Comparison of ENCODE assay signal across 14 mouse cellular contexts in the genomic region with DNA sequence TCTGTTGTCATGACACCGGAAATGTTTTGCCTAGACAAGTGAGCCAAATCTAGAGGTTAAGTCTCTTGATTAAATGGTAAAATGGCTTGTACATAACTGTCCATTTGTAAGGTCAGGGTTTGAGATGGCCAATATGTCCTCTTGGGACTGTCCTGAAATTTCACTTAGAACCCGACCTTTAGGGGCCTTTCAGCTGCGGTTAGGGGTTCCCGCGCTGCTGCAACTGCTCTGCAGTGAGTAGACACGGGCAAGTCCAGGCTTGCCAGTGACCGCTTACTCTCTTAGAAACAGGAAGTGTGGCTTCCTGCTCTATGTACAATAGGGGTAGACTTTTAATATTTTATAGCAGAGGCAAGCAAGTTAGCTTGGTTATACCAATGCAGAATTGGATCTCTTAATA. TPM values are rescaled to one million over a fixed set of nuclear protein-coding genes. Genes with fewer than 3 reads are reported as not detected.
DNase-seq lines count a peak whose midpoint lies in the region; ATAC-seq and TF ChIP-seq lines count a peak whose summit lies in the region.
"Had no signal": no experiment of that assay in that cellular context is flagged by ENCODE, and none has a peak within 500 bp of the region (broad histone marks: within the 10 kb centered on the region; RNA-seq: fewer than 3 reads in every experiment).

No protein-coding gene starts in this region.

- no peaks in the 10 kb centered on the region for H3K9me3 ChIP-seq in kidney, embryonic 15.5 days (replicated peaks)
- no peaks in the 10 kb centered on the region for H3K9me3 ChIP-seq in liver, postnatal 0 days (ENCODE audit: low read length)
- no peaks in the 10 kb centered on the region for H3K9me3 ChIP-seq in heart, embryonic 10.5 days
- H3K9me3 ChIP-seq: hindbrain, embryonic 15.5 days; limb, embryonic 12.5 days had no signal

- no peak for TF ChIP-seq CTCF in liver, postnatal 0 days (IDR thresholded peaks at IDR 0.05; ENCODE audit: low read depth)

- H3K36me3 ChIP-seq in kidney, embryonic 15.5 days: peaks cover 68% of the 10 kb centered on the region
- peaks cover 32% of the 10 kb centered on the region for H3K36me3 ChIP-seq in liver, postnatal 0 days (replicated peaks; ENCODE audit: insufficient read depth, low read length)
- H3K36me3 ChIP-seq in heart, embryonic 10.5 days: peaks cover 29% of the 10 kb centered on the region

- ATAC-seq in kidney, embryonic 15.5 days (replicated peaks; ENCODE audit: low FRiP score): no peak
- ATAC-seq in activated CD4-positive, CD25-positive, alpha-beta regulatory T cell, adult 4 months: peak; percentile 56
- ATAC-seq in liver, postnatal 0 days: 0 out of 2 replicates have a peak, but pooled peaks have one; percentile 33

- no peak overlapping the region for H3K4me2 ChIP-seq in kidney, embryonic 15.5 days
- no peak overlapping the region; the same call in 1 of the 2 replicates for H3K4me2 ChIP-seq in liver, postnatal 0 days (ENCODE audit: low read depth, low read length)
- H3K4me2 ChIP-seq: hindbrain, embryonic 15.5 days; limb, embryonic 12.5 days had no signal

- no peaks in the 10 kb centered on the region for H3K27me3 ChIP-seq in kidney, embryonic 15.5 days
- no peaks in the 10 kb centered on the region for H3K27me3 ChIP-seq in liver, postnatal 0 days (ENCODE audit: insufficient read depth, low read length)
- no peaks in the 10 kb centered on the region for H3K27me3 ChIP-seq in heart, embryonic 10.5 days (ENCODE audit: insufficient read depth, poor library complexity, severe bottlenecking)
- H3K27me3 ChIP-seq: hindbrain, embryonic 15.5 days; limb, embryonic 12.5 days had no signal

- H3K9ac ChIP-seq in kidney, embryonic 15.5 days: no peak overlapping the region
- no peak overlapping the region for H3K9ac ChIP-seq in liver, postnatal 0 days (replicated peaks)
- H3K9ac ChIP-seq: hindbrain, embryonic 15.5 days; limb, embryonic 12.5 days had no signal

- peak overlapping the region; percentile 59 for H3K27ac ChIP-seq in kidney, embryonic 15.5 days
- peak overlapping the region; percentile 25; the same call in 1 of the 2 replicates for H3K27ac ChIP-seq in liver, postnatal 0 days (ENCODE audit: low read depth)
- no peak overlapping the region for H3K27ac ChIP-seq in heart, embryonic 10.5 days
- H3K27ac ChIP-seq: hindbrain, embryonic 15.5 days; limb, embryonic 12.5 days had no signal

- DNase-seq in kidney, postnatal 10 days: no peak
- DNase-seq in B cell, adult 2 months: peak; percentile 33 to 39
- no peak for DNase-seq in liver, postnatal 0 days
- no peak for DNase-seq in left cerebral cortex, postnatal 25 days (ENCODE audit: low spot score in 2 of 2)
- no peak for DNase-seq in cerebellum, adult 18-20 months
- no peak for DNase-seq in heart, embryonic 10.5 days (ENCODE audit: low spot score)
- DNase-seq: adrenal gland, postnatal 25 days; cerebellum, postnatal 25 days; gastrocnemius, postnatal 36 days; thymus, postnatal 14 days had no signal

- H3K4me1 ChIP-seq in kidney, embryonic 15.5 days: 0 out of 2 replicates have a peak, but pooled peaks cover 3% of the 10 kb centered on the region
- H3K4me1 ChIP-seq in liver, postnatal 0 days (ENCODE audit: insufficient read depth): peaks cover 6% of the 10 kb centered on the region; the same call in 1 of the 2 replicates
- H3K4me1 ChIP-seq in heart, embryonic 10.5 days: no peaks in the 10 kb centered on the region
- H3K4me1 ChIP-seq: hindbrain, embryonic 15.5 days; limb, embryonic 12.5 days had no signal

- intact Hi-C loops in left cerebral cortex, postnatal 25 days (cut with DNase I): no loop called here

- no peak for TF ChIP-seq EP300 in liver, postnatal 0 days (IDR thresholded peaks at IDR 0.05; ENCODE audit: low read depth)

- 64% methylated on average over 7 of the region's 7 CpGs for WGBS in kidney, embryonic 15.5 days
- WGBS in liver, postnatal 0 days (ENCODE audit: insufficient replicate concordance): 33% methylated on average over 7 of the region's 7 CpGs
- WGBS in heart, embryonic 10.5 days: 73% methylated on average over 7 of the region's 7 CpGs

- no peak overlapping the region for H3K4me3 ChIP-seq in kidney, embryonic 15.5 days (replicated peaks)
- H3K4me3 ChIP-seq in liver, postnatal 0 days (ENCODE audit: low read depth, low read length): no peak overlapping the region
- no peak overlapping the region for H3K4me3 ChIP-seq in heart, embryonic 10.5 days
- H3K4me3 ChIP-seq: hindbrain, embryonic 15.5 days; limb, embryonic 12.5 days had no signal

RNA-seq across cellular contexts. Expression of gene Rbl2, which starts 12.1 kb away (rescaled TPM):
- 17.9 and 18.5 TPM in 2 replicates for polyA plus RNA-seq in kidney, embryonic 15.5 days (2015; fragmentation: Nextera tagmentation; extraction: Ambion mirVana)
- 100 to 1,000 TPM; 103 to 143 TPM for polyA plus RNA-seq in activated CD4-positive, CD25-positive, alpha-beta regulatory T cell, adult 4 months (2017; shearing (Covaris generic))
- polyA plus RNA-seq in liver, postnatal 0 days (2015; fragmentation: Nextera tagmentation; extraction: Ambion mirVana): 3.9 and 4.3 TPM in 2 replicates
- 10 to 100 TPM; 35.7 to 37.1 TPM for total RNA-seq in left cerebral cortex, postnatal 25 days (2021)
- 8.3 and 13.7 TPM in 2 replicates for polyA plus RNA-seq in heart, embryonic 10.5 days (2016; fragmentation: Nextera tagmentation; extraction: Ambion mirVana)

Comparison
In these comparisons a context has a peak if more than half of its experiments do, and no peak if none do; other contexts are left out.
1. DNase-seq: peak in B cell, adult 2 months (2 of 2); none in kidney, postnatal 10 days (single experiment), liver, postnatal 0 days (single experiment), left cerebral cortex, postnatal 25 days (0 of 2), cerebellum, adult 18-20 months (0 of 2) and heart, embryonic 10.5 days (single experiment).